Mouse (Mus musculus) spleen, postnatal 36 days (tissue): ENCODE measurements at regions not wholly inside any gene's neighbourhood (a gene's known extent, or its start where the extent isn't known, plus 50 kb on each side); places are given as distances from the start of the nearest gene placed in this dataset.
"Not testable (repeated sequence)": the region's sequence is repeated elsewhere in the genome, so short reads cannot be mapped to it uniquely, and the experiment has no call there.

Source experiments
- DNase-seq, 2 experiments: peaks; one replicate each; pipeline ENCODE4 v3.0.0; 2022; ENCODE audit warnings: low spot score in 2 of 2, mixed read lengths in 1 of 2

- no peak for DNase-seq
Observed at GRCm38 (mm10) chr11:20390622-20391021, 58.1 kb upstream of the Slc1a4 start.

- DNase-seq: not testable (repeated sequence)
Observed at GRCm38 (mm10) chr11:20393302-20393701, 60.8 kb upstream of the Slc1a4 start.

DNA sequence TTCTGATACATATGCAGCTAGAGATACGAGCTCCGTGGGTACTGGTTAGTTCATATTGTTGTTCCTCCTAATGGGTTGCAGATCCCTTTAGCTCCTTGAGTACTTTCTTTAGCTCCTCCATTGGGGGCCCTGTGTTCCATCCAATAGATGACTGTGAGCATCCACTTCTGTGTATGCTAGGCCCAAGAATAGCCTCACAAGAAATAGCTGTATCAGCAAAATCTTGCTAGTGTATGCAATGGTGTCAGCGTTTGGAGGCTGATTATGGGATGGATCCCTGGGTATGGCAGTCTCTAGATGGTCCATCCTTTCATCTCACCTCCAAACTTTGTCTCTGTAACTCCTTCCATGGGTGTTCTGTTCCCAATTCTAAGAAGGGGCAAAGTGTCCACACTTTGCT lies 61.3 kb upstream of the Slc1a4 start:
- DNase-seq: not testable (repeated sequence)

- DNase-seq: no peak
Observed at GRCm38 (mm10) chr11:20395848-20396203, 63.3 kb upstream of the Slc1a4 start.

DNA sequence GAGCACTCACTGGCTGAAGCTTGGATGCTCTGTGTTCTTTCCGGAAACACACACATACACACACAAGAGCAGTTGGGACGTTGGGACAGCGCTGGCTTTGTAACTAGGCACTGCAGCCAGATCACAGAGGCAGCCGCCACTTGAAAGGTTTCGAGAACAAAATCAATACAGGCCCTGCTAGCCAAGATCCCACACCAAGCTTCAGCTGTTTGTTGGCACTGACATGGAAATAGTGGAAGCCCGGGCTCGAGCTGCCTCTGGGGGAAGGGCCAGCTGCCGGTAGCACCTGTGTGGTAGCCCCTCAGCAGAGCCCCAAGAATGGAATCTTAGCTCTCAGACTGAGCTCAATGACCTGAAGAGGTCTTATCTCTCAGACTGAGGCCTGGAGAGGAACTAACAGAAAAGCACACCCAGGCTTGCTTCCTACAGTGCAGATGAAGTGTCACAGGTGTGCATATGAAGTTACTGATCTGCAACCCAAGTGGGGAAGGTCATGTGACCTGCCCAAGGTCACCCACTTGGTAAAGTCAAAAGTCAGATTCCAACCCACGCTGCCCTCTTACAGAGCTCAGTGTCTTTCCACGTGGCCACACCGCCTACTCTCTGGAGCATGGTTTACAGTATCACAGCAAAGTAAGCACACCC lies 63.8 kb upstream of the Slc1a4 start:
- DNase-seq: no peak

DNA sequence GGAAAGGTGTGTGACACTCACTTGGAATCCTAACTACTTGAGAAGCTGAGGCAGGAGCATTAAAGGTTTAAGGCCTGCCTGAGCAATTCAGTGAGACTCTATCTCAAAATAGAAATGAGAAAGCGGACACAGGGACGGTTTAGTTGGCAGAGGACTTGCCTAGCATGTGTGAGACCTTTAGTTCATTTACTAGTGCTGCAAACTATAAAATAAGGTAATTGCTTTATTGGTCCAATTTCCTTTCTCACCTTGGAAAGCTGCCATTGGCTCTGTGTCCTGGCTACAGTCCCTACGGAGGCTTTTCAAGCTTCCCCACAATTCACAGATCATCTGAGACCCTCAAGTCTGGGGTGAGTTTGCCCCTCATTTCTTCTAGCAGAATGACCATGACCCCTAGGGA lies 64.4 kb upstream of the Slc1a4 start:
- DNase-seq: no peak

DNA sequence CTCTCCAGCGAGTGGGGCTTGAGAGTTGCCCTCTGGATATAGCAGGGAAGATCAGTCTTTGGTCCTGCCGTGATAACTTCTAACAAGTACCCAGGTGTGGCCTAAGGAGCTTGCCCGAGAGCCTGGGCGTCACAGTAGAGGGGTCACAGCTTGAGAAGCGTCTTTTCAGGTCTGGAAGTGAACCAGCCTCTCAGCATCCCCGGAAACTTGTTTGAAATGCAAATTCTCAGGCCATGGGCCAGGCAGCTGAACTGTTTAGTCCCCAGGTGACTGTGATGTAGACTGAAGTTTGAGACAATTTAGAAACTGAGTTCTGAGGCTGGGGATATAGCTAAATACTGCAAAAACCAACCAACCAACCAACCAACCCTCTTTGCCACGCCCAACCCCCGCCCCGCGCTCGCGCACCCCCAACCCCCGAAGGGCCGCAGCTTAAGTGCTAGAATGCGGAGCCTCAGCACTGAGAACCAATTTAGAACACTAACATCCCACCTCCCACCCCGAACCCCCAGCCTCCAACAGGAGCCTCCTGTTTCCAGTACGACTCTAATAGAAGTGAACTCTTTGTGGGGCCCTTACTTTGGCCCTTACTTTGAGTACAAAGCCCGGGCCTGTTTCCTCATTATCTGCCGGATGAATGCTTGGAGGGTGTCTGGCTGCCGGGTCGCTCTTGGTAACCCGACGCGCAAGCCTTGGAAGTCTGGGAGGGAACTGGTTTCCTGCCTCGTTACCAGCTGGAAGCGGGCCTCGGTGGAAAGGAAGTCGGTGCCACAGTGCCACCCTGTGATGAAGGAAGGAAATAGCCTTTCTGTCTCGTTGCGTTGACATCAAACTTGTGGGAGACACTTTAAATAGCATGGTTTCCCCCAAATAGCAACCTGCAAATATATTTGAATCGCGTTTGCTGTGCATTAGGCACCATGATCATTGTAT lies 68.1 kb upstream of the Slc1a4 start:
- DNase-seq: peak; percentile 17 to 27

- DNase-seq: peak; percentile 1 to 9
Observed at GRCm38 (mm10) chr11:20403456-20403855, 70.9 kb upstream of the Slc1a4 start.

DNA sequence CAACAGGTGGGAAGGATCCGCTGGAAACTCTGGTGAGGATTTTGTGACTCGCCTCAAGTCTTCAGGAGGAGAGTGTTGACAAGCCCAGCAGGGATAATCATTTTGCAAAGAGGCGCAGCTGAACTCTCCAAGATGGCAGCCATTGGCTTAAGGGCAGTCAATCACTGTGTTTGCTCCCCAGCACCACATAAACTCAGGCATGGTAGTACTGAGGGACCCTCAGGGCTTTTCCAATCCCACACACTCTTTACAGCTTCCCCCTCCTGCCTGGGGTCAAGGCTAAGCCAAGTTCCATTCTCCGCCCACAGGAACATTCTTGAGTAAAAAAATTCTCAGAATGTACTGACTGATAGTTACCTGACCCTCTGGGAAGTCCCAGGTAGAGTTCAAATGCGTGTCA lies 72.0 kb upstream of the Slc1a4 start:
- DNase-seq: no peak

- no peak for DNase-seq
Observed at GRCm38 (mm10) chr11:20418141-20418540, 85.6 kb upstream of the Slc1a4 start.

DNA sequence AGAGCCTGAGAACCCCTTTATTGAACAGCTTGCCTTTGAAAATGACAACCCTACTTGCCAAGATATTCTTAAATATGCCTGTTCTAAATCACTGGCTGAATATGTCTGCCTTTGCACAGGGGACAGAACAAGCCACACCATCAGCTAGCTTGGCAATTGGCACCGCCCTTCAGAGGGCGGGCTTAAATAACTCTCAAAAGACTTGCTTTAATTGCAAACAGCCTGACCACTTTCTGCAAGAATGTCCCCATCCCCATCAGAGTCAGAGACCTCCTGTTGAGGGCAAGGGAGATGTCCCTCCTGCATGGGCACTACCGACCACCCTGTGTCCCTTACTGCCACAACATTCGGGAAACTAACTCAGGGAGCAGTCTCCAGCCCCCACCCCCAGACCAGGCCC lies 88.4 kb upstream of the Slc1a4 start:
- no peak for DNase-seq

DNA sequence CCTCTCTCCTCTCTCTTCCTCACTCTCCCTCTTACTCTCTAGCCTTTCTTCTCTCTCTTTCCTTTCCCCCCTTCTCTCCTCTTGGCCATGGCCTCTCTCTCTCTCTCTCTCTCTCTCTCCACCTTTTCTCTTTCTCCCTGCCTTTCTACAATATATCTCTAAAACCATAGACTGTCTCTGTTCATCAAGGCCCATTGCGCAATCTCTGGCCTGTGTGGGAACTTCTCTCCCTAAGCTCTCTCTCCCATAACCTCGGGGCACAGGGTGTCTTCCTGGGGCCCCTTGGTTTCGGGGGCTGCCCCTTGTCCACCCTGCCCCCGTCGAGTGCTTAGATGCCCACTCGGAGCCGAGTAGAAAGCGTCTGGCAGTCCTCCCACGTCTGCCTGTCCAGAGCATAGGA lies 103.5 kb upstream of the Slc1a4 start:
- DNase-seq: no peak

DNA sequence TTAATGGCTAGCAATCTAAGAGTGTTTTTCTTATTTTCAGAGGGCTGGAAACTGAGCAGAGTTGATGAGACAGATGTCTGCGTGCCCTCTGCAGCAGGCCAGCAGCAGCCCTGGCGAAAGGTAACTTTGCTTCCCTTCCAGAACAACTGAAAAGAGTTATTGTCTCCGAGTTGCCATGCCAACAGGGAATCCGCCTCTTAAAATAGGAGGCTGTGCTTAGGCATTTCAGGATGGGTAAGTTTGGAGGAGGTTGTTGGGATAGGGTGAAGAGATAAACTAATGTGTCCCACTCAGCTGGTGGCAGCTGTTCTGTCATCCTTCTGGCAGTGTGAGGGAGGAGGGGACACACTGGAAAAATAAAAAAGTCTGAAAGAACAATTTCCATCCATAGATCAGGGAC lies 100.6 kb upstream of the Sertad2 start:
- DNase-seq: no peak

GRCm38 (mm10) chr11:20445061-20445902 lies 97.8 kb upstream of the Sertad2 start:
- no peak for DNase-seq

GRCm38 (mm10) chr11:20445903-20446264 lies 97.2 kb upstream of the Sertad2 start:
- DNase-seq: peak; percentile 38 to 40

DNA sequence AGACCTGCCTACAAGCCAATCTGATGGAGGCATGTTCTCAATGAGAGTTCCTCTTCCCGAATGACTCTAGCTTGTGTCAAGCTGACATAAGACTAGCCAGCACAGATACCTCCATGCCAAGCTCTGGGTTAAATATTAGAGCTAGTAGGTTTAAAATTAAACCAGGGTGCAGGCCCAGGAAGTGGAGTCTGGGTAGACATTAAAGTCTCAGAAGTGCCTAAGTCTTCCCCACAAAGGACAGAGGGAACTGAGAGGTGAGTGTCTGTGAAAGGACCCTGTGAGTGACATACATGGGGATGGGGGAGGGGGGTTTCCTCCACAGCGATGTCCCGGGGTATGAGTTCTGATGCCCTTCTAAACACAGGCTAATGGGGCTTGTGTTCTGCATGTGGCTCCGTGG lies 90.2 kb upstream of the Sertad2 start:
- no peak for DNase-seq

DNA sequence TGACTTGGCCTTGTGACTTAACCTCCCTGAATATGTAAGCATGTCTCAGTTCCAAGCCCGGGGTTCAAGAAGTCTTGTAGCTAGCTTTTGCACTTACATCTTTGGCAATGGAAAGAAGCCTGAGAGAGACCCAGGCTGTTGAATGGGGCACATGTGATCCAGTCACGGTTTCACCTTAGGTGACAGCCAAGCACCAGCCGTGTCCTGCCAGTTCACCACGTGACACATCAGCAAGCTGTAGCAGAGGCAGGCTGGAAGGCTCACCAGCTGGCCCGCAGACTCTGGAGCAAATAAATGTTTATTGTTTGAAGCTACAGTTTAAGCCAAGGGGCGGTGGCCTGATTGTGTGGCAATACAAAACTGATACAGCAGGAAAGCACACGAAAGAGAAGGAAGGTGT lies 89.3 kb upstream of the Sertad2 start:
- no peak for DNase-seq

GRCm38 (mm10) chr11:20455085-20455864 lies 87.8 kb upstream of the Sertad2 start:
- peak; percentile 69 to 75 for DNase-seq

DNA sequence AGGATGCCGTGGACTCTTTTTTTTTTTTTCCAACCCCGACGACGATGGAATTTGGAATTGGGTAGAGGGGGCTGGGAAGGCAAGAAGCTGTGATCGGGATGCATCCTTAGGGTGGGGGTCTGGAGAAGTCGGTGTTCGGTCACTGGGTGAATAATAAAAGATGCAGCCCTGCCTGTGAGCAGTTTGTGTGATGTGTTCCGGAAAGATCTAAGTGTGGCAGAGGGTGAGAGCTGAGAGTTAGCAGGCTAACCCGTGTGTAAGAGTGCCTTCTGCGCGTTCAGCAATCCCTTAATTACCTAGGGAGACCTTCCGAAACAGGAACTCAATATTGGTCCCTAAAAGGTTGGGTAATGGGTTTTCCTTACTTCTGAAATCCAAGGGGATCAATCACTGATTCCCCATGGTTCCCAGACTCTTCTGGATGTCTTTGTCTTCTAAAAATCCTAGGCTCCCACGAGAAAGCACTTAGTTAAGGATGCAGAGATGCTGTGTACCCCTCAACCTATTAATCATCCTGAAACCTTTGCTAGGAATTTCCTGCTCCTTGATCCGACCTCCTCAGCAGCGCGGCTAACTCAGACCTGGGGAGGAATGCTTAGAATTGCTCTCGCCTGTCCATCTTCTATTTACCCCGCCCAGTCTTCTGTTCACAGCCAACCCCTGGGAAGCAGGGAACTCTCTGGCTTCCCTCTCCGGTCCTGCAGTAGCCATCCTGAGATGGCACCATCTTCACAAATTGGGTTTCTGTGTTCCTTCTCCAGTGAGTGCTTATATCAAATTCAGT lies 87.0 kb upstream of the Sertad2 start:
- no peak for DNase-seq

DNA sequence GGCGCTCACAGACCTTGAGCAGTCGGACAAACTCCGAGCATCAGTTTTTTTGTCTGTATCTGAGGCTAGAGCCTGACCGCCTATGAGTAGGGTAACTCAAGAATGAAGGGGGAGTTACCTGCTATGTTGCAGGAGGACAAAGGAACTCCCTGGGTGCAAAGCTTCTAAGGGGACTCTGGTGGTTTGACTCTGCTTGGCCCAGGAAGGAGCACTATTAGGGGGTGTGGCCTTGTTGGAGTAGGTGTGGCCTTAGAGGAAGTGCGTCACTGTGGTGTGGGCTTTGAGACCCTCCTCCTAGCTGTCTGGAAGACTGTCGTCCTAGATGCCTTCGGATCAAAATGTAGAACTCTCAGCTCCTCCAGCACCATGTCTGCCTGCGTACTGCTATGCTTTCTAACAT lies 83.9 kb upstream of the Sertad2 start:
- DNase-seq: no peak

- DNase-seq: no peak
Observed at GRCm38 (mm10) chr11:20460501-20460921, 82.5 kb upstream of the Sertad2 start.
